Mouse (Mus musculus) CD8-positive naive resting alpha-beta T cell, adult 2 months (primary cell): ENCODE measurements around the gene Arrdc1.
A peak's percentile ranks its signal among the peaks of the same experiment; 100 is the strongest.

ENCODE experiments used
- DNase-seq, 2 experiments: peaks; one replicate each; pipeline ENCODE4 v3.0.0; 2022; ENCODE audit warnings: low read depth in 2 of 2, low spot score in 2 of 2

The Arrdc1 gene

DNA sequence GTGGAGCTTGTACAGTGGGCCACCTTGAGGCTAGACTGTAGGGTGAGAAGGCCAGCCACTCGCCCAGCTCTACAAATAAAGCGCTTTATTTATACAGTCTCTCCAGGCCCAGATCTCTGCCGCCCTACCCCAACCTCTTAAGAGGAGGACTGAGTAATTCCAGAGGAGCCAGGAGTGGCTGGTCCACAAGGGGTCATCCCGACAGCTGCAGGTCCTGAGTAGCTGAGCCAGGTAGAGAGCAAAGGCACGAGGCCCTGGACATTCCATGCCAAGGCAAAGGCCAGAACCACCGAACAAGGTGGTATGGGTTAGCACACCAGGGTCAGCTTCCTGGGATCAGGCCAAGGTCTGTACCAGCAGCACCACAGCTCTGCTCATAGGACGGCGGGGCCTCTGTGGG, 9.8 kb downstream of the Arrdc1 start:
- no peak for DNase-seq

DNA sequence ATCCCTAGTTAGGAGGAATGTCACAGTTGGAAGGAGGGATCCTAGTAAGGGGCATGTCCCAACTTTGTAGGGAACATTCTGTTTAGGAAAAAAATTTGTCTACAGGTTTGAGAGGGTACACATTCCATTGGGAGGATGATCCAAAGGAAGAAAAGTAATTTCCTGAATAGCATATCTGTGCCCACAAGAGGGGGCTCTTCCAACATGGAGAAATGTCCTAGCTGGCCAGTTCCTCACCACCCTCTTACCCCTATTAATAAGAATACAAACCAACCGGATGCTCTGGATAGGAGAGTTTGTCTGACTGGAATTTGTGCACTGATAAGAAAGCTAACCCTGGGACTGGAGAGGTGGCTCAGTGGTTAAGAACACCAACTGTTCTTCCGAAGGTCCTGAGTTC, 11.5 kb downstream of the Arrdc1 start:
- DNase-seq: no peak

DNA sequence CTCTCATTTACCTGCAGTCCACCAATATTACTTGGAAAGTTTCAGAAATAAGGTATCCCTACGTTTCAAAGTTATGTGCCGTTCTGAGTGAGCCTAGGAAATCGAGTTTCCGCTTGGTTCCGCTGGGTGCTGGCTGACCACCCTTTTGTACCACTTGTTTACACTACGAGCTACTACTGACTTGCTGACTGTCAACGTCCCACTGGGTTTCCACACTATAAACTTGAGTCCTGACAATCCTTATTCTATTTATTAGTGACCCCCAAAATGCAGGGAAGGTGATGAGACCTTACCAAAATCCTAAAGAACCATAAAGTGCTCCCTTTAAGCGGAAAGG, 15.2 kb downstream of the Arrdc1 start:
- no peak for DNase-seq

DNA sequence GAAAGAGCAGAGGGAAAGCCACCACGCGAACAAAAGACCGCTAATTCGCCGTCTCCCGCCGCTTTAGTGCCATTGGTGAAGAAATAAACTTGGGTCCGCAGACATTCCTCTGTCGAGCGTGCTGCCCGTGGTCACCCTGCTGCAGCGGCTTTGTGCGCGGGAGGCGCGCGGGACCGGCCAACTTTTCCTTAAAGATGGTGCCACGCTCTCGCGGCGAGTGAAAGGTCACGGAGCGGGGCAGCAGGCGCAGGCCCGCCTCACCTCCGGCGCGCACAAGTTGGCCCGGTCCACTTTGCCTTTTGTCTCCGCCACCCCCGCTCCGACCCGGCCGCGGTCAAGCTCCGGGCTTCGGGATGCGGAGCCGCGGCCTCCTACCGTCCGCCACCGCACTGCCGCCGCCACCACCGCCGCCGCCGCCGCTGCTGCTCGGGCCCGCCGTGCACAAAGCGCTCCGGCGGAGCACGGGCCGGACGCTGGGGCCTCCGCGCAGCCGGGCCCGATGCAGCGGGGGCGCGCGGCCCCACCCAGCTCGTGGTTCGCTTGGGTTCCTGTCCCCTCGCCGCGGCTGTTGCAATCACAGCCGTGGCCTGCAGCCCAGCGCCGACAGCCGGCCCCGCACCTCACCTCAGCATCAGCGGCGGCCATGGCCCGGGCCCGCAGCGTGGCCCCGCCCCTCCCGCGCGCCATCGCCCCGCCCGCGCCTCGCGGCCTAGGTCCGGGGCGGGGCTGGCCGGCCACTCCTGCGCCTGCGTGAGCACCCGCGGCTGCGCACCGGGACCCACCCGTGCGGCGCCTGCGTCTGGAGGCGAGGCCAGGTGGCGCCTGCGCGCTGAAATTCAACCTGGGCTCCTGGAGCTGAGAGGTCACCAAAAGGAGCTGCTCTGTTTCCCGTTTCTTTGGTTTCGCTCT, 15.9 kb downstream of the Arrdc1 start, which contains the start of gene Ehmt1:
Gene Ehmt1 (minus strand): TSS at position 685 of the 909 bp plus-strand sequence.
- DNase-seq: peak; percentile 92 to 93

DNA sequence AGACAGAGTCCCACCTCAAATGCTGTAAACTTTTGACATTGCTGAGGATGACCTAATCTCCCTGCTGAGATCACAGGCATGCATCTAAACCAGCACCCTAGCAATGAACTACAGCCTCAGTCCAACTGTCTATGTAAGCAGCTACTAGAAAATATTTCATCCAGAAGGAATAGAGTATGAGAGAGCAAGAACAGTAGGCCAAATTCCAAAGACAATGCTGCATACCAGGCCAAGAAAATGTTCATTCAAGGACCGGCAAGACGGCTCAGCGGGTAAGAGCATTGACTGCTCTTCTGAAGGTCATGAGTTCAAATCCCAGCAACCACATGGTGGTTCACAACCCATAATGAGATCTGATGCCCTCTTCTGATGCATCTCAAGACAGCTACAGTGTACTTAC, 20.3 kb downstream of the Arrdc1 start:
- DNase-seq: no peak

DNA sequence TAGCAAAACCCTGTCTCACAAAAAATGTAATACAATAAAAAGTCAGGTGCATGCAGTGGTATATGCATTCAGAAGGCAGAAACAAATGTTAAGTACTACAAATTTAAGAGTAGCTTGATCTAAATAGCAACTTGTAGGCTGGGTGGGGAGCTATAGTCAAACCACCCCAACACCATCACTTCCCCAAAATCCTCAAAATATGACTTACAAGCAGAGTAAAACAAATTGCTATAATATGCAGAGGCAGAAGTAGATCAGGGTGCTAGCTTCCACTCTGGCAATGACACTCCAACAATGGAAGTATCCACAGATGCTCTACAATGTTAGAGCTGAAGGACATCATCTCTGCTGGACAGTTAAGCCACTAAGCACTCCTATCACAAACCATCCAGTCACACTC, 22.5 kb downstream of the Arrdc1 start:
- no peak for DNase-seq

DNA sequence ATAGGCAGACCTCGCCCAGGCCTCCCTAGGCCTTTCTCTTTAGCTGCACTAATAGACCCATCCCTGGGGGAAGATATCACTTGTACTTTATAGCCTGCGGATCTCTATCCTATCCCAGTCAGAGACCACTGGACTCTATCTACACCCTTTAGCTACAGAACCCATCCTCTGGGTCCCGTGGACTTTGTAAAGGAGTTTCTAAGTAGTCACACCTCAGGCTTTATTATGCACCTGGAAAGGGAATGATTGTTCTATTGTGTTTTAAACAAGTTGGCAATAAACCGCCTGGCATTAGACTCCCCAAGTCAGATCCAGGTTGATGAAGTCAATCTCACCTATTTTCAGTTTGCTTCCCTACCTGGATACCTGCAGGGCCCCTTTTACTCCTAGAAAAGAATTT, 22.9 kb downstream of the Arrdc1 start:
- DNase-seq: no peak

DNA sequence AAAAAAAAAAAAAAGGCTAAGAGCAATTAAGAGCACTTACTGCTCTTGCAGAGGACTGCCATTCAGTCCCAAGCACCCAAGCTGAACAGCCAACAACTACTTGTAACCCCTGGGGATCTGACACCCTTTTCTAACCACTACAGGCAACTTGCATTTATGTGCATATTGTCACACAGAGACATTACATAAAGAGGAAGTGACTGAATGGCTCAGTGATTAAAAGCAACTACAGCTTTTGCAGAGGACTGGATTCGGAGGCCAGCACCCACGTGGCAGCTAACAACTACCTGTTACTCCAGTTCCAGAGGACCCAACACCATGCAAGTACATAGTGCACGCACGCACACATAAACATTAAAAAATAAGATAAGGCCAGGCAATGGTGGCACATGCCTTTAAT, 24.6 kb downstream of the Arrdc1 start:
- DNase-seq: no peak

DNA sequence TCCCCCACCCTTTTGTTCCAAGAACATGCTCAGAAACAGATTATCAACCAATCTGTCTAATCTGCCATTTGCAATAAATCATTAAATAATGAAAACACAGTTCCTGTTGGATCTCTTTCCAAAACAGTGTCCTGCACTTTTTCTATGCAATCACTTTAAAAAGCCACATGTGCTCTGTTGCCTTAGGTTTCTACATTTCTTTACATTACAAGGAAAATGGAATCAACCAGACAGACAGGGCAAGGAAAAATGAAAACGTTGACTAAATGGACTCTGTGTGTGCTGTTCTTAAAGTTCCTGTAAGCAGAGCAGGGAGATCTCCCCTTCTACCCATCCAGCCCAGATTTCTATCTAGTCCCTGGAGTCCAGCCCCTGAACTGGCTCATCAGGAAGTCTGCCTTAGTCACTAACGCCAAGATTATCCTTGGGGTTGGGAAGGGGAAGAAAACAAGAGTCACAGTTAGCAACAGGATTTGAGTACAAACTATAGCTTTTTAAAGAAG, 29.3 kb downstream of the Arrdc1 start:
- DNase-seq: no peak

DNA sequence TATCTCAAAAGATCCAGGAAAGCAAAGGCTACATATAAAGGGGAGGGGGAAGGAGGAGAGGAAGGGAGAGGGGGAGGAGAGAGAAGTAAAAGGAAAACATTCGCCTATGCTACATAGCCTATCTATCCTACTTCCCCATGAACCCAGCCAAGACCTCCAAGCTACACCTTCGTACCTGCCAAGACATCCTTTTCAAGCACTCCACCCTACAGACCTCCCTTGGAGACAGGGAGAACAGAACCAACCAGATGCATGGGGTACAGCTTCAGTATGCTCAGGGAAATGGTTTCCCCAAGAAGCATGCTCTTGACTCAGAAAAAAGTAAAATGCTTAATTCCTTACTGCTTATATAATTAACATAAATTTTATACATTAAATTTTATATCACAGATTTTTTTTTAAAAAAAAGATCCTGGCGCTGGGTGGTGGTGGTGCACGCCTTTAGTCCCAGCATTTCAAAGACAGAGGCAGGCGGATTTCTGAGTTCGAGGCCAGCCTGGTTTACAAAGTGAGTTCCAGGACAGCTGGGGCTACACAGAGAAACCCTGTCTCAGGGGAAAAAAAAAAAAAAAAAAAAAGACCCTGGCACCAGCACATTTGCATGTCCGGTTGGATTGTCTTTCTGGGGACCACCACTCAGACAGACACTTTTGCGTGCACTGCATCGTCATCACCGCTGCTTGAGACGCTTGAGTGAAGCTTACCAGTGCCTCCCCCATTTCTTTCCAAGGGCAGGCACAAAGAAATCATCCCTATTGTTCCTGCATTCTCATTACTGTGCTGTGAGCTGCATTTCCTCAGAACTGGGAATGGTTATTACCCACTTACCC, 30.0 kb downstream of the Arrdc1 start:
- DNase-seq: no peak

DNA sequence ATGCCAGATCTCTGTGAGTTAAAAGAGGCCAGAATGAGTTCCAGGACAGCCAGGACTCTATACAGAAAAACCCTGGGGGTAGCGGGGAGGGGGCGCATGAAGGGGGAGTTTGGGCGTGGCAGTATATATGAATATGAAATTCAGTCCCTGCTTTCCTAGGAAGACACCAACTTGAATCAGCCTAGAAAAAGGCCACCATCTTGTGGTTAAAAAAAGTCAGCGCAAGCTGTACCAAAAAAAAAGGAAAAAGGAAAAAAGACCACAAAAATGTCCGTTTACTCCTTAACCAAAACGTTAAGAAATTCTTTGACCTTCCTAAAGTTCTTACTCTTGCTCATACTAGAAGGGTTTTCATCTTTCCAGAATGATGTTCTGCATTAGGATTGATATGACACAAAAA, 32.1 kb downstream of the Arrdc1 start:
- DNase-seq: no peak

DNA sequence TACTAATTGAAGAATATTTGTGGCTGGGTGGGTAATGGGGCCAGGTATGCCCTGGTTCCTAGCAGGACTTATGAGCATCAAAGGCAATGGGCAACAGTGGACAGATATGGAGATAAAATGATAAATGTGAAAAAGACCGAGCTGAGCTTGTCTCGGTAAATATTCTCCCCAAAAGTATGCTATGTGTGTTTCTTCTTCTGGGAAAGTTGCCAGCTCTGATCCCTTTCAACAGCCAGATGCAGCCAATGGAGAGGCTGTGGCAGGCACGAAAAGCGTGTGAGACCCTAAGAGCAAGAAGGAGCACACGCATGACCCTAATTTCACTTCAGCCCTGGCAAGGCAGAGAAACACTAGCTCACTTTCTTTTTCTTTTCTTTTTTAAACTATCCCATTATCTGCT, 34.0 kb downstream of the Arrdc1 start:
- no peak for DNase-seq

DNA sequence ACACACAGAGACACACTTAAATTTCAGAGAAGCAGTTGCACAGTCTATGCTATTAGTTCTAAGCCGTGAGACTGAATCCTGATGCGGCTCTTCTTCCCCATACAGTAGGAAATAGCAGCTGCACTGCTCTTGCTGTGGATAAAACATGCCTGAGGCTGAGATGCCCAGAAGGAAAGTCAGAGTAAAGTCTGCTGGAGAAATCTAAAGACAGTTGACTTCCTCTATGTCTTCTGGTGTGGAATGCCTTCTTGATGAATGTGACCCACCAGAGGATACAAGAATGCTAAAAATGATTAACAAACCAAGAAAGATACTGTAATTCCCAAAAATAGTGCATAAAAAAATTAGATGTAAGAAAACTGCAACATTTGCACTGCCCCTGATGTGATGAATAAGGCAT, 35.8 kb downstream of the Arrdc1 start:
- no peak for DNase-seq

DNA sequence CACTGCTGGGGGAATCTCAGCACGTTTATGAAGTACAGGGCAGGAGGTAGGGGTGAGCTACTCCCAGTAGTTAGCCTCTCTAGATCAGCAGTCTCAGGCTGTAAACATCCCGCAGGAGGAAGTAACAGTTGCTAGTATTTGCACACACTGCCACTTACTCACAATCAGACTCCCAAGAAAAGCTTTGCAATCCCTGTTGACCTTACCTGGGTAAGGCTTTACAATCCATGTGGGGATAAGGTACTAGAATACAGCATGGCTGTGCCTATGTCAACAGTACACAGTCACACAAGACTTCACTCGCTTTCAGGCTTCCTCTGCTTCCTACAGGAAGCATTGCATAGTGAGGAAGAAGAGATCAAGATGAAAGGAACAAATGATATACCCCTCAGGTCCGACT, 38.3 kb downstream of the Arrdc1 start:
- DNase-seq: no peak

DNA sequence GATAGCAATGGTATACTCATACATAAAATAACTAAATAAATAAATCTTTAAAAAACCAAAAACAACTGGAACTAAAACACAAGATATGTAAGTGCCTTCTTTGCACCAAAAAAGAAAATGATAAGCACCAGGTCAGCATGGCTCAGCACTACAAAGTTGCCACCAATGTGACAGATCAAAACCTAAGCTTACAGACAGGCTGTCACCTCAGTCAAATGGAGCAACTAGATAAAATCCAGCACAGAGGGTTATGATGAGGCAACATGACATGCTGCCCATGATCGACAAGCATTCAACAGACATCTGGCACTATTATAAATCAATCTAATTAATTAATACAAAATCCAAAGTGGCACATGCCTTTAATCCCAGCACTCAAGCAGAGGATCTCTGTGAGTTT, 40.8 kb downstream of the Arrdc1 start:
- no peak for DNase-seq

DNA sequence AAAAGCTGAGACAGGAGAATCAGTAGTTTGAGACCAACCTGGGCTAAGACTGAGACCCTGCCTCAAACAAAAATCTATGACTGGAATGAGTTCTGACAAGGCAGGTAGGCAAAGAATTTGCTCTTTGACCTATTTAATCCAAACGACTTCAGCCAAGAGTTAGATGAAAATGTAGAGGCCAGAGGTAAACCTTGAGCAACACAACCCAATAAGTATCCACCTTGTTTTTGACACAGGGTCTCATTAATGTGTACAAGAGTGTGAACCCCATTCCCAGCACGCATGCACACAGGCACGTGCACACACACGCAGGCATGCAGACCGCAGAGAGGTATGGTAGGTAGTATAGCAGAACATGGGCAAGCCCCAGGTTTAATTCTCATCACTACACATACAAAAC, 42.7 kb downstream of the Arrdc1 start:
- no peak for DNase-seq

DNA sequence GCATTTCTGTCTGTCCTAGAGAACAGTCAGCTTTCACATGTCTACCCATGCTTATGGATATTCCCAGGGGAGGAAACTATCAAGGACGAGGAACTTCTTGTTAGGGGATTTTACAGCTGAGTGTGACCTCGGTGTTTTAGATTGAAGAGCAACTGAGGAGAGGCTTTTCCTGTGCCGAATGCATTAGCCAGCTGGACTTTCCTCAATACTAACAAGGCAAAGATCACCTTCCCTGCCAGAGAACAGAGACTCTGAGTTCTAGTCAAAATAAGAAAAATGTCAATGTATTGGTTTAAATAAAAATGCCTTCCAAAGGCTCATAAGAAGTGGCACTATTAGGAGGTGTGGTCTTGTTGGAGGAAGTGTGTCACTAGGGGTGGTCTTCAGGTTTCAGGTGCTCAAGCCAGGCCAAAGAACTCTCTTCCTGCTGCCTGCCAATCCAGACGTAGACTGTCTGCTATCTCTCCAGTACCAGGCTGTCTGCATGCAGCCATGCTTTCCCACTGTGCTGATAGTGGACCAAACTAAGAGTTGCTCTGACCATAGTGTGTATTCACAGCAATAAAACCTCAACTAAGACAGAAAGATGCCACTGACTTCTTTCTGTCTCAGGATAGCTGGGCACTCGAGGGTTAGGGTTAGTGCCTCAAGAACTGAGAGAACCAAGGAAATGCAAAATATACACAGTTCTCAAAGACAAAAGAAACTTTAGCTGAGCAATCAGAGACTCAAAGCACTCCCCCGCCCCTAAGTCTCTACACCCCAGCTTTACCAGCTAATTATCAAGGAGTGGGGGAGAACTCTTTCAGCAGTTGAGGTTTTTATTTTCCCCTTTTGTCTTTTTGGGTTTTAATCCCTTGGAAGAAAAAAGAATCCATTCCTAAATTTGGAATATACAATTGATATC, 44.3 kb downstream of the Arrdc1 start:
- no peak for DNase-seq

DNA sequence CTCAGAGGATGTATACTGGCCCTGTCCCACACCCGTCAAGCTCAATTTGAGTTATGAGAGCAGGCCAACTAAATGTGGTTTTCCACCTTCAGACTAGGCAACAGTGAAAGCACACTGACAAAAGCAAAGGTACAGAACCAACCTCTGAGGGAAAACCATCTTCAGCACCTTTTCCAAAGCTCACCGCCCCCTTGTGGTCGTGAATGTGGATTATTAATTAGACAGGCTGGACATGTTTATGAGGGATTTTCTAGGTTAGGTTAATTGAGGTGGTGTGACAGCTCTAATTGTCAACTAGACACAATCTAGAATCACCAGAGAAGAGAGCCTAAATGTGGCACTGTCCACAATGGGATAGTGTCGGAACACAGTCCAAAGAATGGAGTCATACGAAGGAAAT, 46.2 kb downstream of the Arrdc1 start:
- no peak for DNase-seq

DNA sequence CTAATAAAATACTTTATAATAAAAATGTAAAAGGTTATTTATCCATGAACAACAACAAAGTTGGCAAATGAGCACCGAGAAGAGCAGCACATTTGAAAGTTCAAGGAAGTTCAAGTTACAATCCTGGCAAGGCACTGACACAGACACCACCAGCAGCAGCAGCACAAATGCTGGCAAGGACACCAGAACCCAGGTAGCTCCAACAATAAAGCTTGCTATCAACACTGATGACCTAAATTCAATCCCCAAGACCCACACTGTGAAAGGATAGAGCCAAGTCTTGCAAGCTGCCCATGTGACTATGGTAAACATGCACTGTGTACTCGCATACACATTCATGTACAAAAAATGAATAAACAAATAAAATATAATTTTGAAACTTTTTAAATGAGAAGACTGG, 54.4 kb downstream of the Arrdc1 start:
- no peak for DNase-seq
